Mouse (Mus musculus): ENCODE data around the gene Stap2. TPM values are rescaled to one million over a fixed set of nuclear protein-coding genes. Genes with fewer than 3 reads are reported as not detected.

Gene Stap2
- polyA plus RNA-seq, 1 experiment from 2014 or later = 1.8 TPM

GRCm38 (mm10) chr17:55956591-55956990, 48.8 kb downstream of the Stap2 start:
- 42% methylated on average over 6 of the region's 6 CpGs for WGBS (ENCODE audit: insufficient replicate concordance)
- H3K9ac ChIP-seq = peak overlapping the region; percentile 66; the same call in 1 of the 2 replicates
- peaks cover 49% of the 10 kb centered on the region for H3K4me1 ChIP-seq (replicated peaks)
- peak overlapping the region; percentile 63 for H3K4me3 ChIP-seq (replicated peaks)
- H3K4me2 ChIP-seq = peak overlapping the region; percentile 77
- no peak overlapping the region for H3K27ac ChIP-seq
- peaks cover 12% of the 10 kb centered on the region for H3K36me3 ChIP-seq
- DNase-seq (no peak), ATAC-seq (ENCODE audit: low read depth) (no peak)
- no peaks in the 10 kb centered on the region for H3K9me3 ChIP-seq (replicated peaks)
- H3K27me3 ChIP-seq = peaks cover 11% of the 10 kb centered on the region; the same call in 1 of the 2 replicates

GRCm38 (mm10) chr17:55956129-55956528, 49.3 kb downstream of the Stap2 start:
- peak; percentile 22 for ATAC-seq (ENCODE audit: low read depth)
- H3K9ac ChIP-seq = peak overlapping the region; percentile 66
- H3K9me3 ChIP-seq (replicated peaks) = no peaks in the 10 kb centered on the region
- peaks cover 49% of the 10 kb centered on the region for H3K4me1 ChIP-seq (replicated peaks)
- peak overlapping the region; percentile 77 for H3K4me2 ChIP-seq
- 3% methylated on average over 26 of the region's 26 CpGs for WGBS (ENCODE audit: insufficient replicate concordance)
- peak overlapping the region; percentile 63 for H3K4me3 ChIP-seq (replicated peaks)
- peaks cover 11% of the 10 kb centered on the region; the same call in 1 of the 2 replicates for H3K27me3 ChIP-seq
- no peak overlapping the region for H3K27ac ChIP-seq
- DNase-seq = peak; percentile 76
- peaks cover 8% of the 10 kb centered on the region for H3K36me3 ChIP-seq

- Histone ChIP-seq H3K36me3 (no peaks in the 10 kb centered on the region), H3K4me2 (no peak overlapping the region), H3K27me3 (peaks cover 11% of the 10 kb centered on the region; the same call in 1 of the 2 replicates), H3K4me3 (replicated peaks) (no peak overlapping the region), H3K9ac (no peak overlapping the region), H3K9me3 (replicated peaks) (no peaks in the 10 kb centered on the region), H3K27ac (no peak overlapping the region), H3K4me1 (replicated peaks) (peaks cover 33% of the 10 kb centered on the region)
- DNase-seq = no peak
- no peak for ATAC-seq (ENCODE audit: low read depth)
- 37% methylated on average over 16 of the region's 16 CpGs for WGBS (ENCODE audit: insufficient replicate concordance)
Measured at GRCm38 (mm10) chr17:55954229-55954628, 51.2 kb downstream of the Stap2 start.

DNA sequence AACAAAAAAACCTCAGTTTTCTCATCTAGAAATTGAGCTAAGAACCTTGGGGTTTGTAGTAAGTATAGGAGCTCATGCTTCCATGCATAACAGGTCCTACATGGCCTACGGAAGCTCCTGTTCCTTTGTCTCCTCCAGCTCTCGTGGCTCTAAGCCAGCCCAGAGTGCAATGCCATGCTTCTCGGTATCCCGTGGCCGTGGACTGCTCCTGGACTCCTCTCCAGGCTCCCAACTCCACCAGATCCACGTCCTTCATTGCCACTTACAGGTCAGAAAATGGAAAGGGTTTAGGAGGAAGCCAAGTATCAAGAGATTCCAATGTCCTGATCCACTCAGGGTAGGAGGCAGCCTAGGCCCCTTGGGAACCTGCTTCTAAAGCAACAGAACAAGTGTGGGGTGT, 51.6 kb downstream of the Stap2 start:
- 61% methylated on average over 6 of the region's 6 CpGs for WGBS (ENCODE audit: insufficient replicate concordance)
- no peaks in the 10 kb centered on the region for H3K9me3 ChIP-seq (replicated peaks)
- H3K27me3 ChIP-seq = peaks cover 11% of the 10 kb centered on the region; the same call in 1 of the 2 replicates
- H3K27ac ChIP-seq = no peak overlapping the region
- H3K4me2 ChIP-seq = no peak overlapping the region
- ATAC-seq (ENCODE audit: low read depth) = no peak
- H3K36me3 ChIP-seq = no peaks in the 10 kb centered on the region
- peaks cover 33% of the 10 kb centered on the region for H3K4me1 ChIP-seq (replicated peaks)
- H3K4me3 ChIP-seq (replicated peaks) = no peak overlapping the region
- H3K9ac ChIP-seq = no peak overlapping the region
- DNase-seq = no peak

DNA sequence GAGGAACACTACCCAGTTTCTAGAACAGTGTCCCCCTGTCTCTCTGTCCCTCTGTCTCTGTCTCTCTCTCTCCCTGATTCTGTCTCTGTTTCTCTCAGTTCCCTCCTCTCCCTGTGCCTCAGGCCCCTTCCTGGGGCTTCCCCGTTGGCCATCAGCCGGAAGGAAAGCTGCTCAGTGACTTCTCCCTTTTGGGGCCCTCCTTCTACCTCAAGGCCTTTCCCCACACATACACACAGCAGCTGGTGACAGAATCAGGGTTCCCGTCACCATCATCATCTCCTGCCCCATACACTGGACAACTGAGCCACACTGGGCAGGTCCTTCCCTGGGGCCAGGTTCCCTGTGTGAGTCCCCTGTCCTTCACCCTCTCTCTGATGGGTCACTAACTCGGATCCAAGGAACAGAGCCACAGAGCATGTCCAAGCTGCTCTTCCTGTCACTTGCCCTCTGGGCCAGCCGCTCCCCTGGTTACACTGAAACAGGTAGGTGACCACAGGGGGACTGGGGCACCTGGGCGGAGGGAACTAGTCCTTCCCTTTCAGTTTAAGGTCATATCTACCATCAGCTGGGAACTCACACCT, 52.8 kb downstream of the Stap2 start, which contains the start of gene Ebi3:
Gene Ebi3 (plus strand): TSS at position 194 of the 581 bp plus-strand sequence.
- Histone ChIP-seq H3K27me3 (peaks cover 11% of the 10 kb centered on the region; the same call in 1 of the 2 replicates), H3K4me3 (replicated peaks) (0 out of 2 replicates have a peak within 1 kb of the TSS, but pooled peaks have one; percentile 7), H3K27ac (no peak within 1 kb of the TSS), H3K9me3 (replicated peaks) (no peaks in the 10 kb centered on the region), H3K4me2 (peak within 1 kb of the TSS; percentile 25), H3K36me3 (no peaks in the 10 kb centered on the region), H3K4me1 (replicated peaks) (peaks cover 21% of the 10 kb centered on the region), H3K9ac (no peak within 1 kb of the TSS)
- WGBS (ENCODE audit: insufficient replicate concordance) = 42% methylated on average over 6 of the region's 6 CpGs
- DNase-seq = no peak
- 0 out of 2 replicates have a peak, but pooled peaks have one; percentile 15 for ATAC-seq (ENCODE audit: low read depth)

GRCm38 (mm10) chr17:55952041-55952440, 53.3 kb downstream of the Stap2 start:
- no peak overlapping the region for H3K4me2 ChIP-seq
- no peak overlapping the region for H3K9ac ChIP-seq
- no peaks in the 10 kb centered on the region for H3K36me3 ChIP-seq
- no peak for DNase-seq
- H3K9me3 ChIP-seq (replicated peaks) = no peaks in the 10 kb centered on the region
- H3K4me1 ChIP-seq (replicated peaks) = peaks cover 16% of the 10 kb centered on the region
- ATAC-seq (ENCODE audit: low read depth) = no peak
- no peak overlapping the region for H3K4me3 ChIP-seq (replicated peaks)
- H3K27me3 ChIP-seq = peaks cover 11% of the 10 kb centered on the region; the same call in 1 of the 2 replicates
- H3K27ac ChIP-seq = no peak overlapping the region

GRCm38 (mm10) chr17:55950601-55951000, 54.8 kb downstream of the Stap2 start:
- Histone ChIP-seq H3K27ac (no peak overlapping the region), H3K4me1 (replicated peaks) (peaks cover 11% of the 10 kb centered on the region), H3K9ac (no peak overlapping the region), H3K9me3 (replicated peaks) (no peaks in the 10 kb centered on the region), H3K4me2 (no peak overlapping the region), H3K27me3 (peaks cover 11% of the 10 kb centered on the region; the same call in 1 of the 2 replicates), H3K4me3 (replicated peaks) (no peak overlapping the region), H3K36me3 (no peaks in the 10 kb centered on the region)
- WGBS (ENCODE audit: insufficient replicate concordance) = 71% methylated on average over 9 of the region's 9 CpGs
- no peak for DNase-seq
- ATAC-seq (ENCODE audit: low read depth) = no peak

GRCm38 (mm10) chr17:55949400-55949799, 56.0 kb downstream of the Stap2 start, which contains the start of gene Zfp119b:
TSS of gene Zfp119b (minus strand) at chr17:55949500.
- ATAC-seq (ENCODE audit: low read depth) = no peak
- DNase-seq = no peak
- no peak within 1 kb of the TSS for H3K9ac ChIP-seq
- peaks cover 3% of the 10 kb centered on the region; the same call in 1 of the 2 replicates for H3K27me3 ChIP-seq
- no peak within 1 kb of the TSS for H3K27ac ChIP-seq
- no peak within 1 kb of the TSS for H3K4me3 ChIP-seq (replicated peaks)
- 71% methylated on average over 2 of the region's 2 CpGs for WGBS (ENCODE audit: insufficient replicate concordance)
- H3K9me3 ChIP-seq (replicated peaks) = no peaks in the 10 kb centered on the region
- H3K36me3 ChIP-seq = no peaks in the 10 kb centered on the region
- no peak within 1 kb of the TSS for H3K4me2 ChIP-seq
- peaks cover 14% of the 10 kb centered on the region for H3K4me1 ChIP-seq (replicated peaks)

DNA sequence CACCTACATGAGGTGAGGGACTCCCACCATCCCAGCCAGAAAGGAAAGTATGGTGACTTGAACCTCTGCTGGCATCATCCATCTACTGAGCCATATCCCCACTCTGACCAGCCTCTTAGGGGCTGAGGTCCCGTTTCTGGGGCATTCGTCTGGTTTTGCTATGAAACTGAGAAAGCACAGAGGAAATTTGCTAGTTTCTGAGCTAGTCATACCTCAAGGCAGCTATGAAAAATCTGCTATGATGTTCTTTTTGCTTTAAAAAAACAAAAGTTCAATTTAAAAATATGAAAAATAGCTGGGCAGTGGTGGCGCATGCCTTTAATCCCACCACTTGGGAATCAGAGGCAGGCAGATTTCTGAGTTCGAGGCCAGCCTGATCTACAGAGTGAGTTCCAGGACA, 56.7 kb downstream of the Stap2 start:
- no peaks in the 10 kb centered on the region for H3K36me3 ChIP-seq
- peaks cover 17% of the 10 kb centered on the region for H3K4me1 ChIP-seq (replicated peaks)
- no peaks in the 10 kb centered on the region; the same call in 1 of the 2 replicates for H3K27me3 ChIP-seq
- no peak overlapping the region for H3K4me3 ChIP-seq (replicated peaks)
- H3K27ac ChIP-seq = no peak overlapping the region
- WGBS (ENCODE audit: insufficient replicate concordance) = 74% methylated on average over 4 of the region's 4 CpGs
- ATAC-seq (ENCODE audit: low read depth) = no peak
- no peak overlapping the region for H3K9ac ChIP-seq
- no peaks in the 10 kb centered on the region for H3K9me3 ChIP-seq (replicated peaks)
- no peak overlapping the region for H3K4me2 ChIP-seq
- no peak for DNase-seq

Other genes with a start within 250 kb of the Stap2 start
- gene Zfp119a, start 126.7 kb downstream of the Stap2 start, polyA plus RNA-seq (2015; fragmentation: Nextera tagmentation; extraction: Ambion mirVana) = 2.1 and 3.1 TPM in 2 replicates
- gene Zfp959, start 113.5 kb downstream of the Stap2 start, polyA plus RNA-seq (2015; fragmentation: Nextera tagmentation; extraction: Ambion mirVana) = 6.5 and 7.7 TPM in 2 replicates
- gene Zfp119b, start 56.1 kb downstream of the Stap2 start, polyA plus RNA-seq (2015; fragmentation: Nextera tagmentation; extraction: Ambion mirVana) = 2.4 and 2.6 TPM in 2 replicates
- gene Ebi3, start 52.9 kb downstream of the Stap2 start, polyA plus RNA-seq (2015; fragmentation: Nextera tagmentation; extraction: Ambion mirVana) = 4.6 and 5.0 TPM in 2 replicates
- 11.4 and 12.7 TPM in 2 replicates for gene Yju2, start 46.5 kb downstream of the Stap2 start, polyA plus RNA-seq (2015; fragmentation: Nextera tagmentation; extraction: Ambion mirVana)
- 0.22 and 0.34 TPM in 2 replicates for gene Shd, start 35.1 kb downstream of the Stap2 start, polyA plus RNA-seq (2015; fragmentation: Nextera tagmentation; extraction: Ambion mirVana)
- 0.56 and 0.69 TPM in 2 replicates for gene Fsd1, start 19.1 kb downstream of the Stap2 start, polyA plus RNA-seq (2015; fragmentation: Nextera tagmentation; extraction: Ambion mirVana)
- gene Mpnd, start 127 bp upstream of the Stap2 start, polyA plus RNA-seq (2015; fragmentation: Nextera tagmentation; extraction: Ambion mirVana) = 13.5 and 14.5 TPM in 2 replicates
- gene Sh3gl1, start 31.1 kb upstream of the Stap2 start, polyA plus RNA-seq (2015; fragmentation: Nextera tagmentation; extraction: Ambion mirVana) = 48.0 and 50.9 TPM in 2 replicates
- gene Chaf1a, start 34.9 kb upstream of the Stap2 start, polyA plus RNA-seq (2015; fragmentation: Nextera tagmentation; extraction: Ambion mirVana) = 19.8 and 27.1 TPM in 2 replicates
- gene Ubxn6, start 69.4 kb upstream of the Stap2 start, polyA plus RNA-seq (2015; fragmentation: Nextera tagmentation; extraction: Ambion mirVana) = 14.2 and 15.6 TPM in 2 replicates
- gene Hdgfl2, start 74.0 kb upstream of the Stap2 start, polyA plus RNA-seq (2015; fragmentation: Nextera tagmentation; extraction: Ambion mirVana) = 59.0 and 64.9 TPM in 2 replicates
- not detected in 2 replicates for gene Plin4, start 104.2 kb upstream of the Stap2 start, polyA plus RNA-seq (2015; fragmentation: Nextera tagmentation; extraction: Ambion mirVana)
- gene Plin5, start 112.0 kb upstream of the Stap2 start, polyA plus RNA-seq (2015; fragmentation: Nextera tagmentation; extraction: Ambion mirVana) = 0.23 and 0.32 TPM in 2 replicates
- gene Lrg1, start 116.4 kb upstream of the Stap2 start, polyA plus RNA-seq (2015; fragmentation: Nextera tagmentation; extraction: Ambion mirVana) = 0.36 and 0.43 TPM in 2 replicates
- 0.51 and 0.55 TPM in 2 replicates for gene Sema6b, start 134.8 kb upstream of the Stap2 start, polyA plus RNA-seq (2015; fragmentation: Nextera tagmentation; extraction: Ambion mirVana)
- 2.7 and 2.9 TPM in 2 replicates for gene Tnfaip8l1, start 156.9 kb upstream of the Stap2 start, polyA plus RNA-seq (2015; fragmentation: Nextera tagmentation; extraction: Ambion mirVana)
- gene Mydgf, start 178.3 kb upstream of the Stap2 start, polyA plus RNA-seq (2015; fragmentation: Nextera tagmentation; extraction: Ambion mirVana) = 59.2 and 66.7 TPM in 2 replicates
- 19.6 and 23.0 TPM in 2 replicates for gene Dpp9, start 213.3 kb upstream of the Stap2 start, polyA plus RNA-seq (2015; fragmentation: Nextera tagmentation; extraction: Ambion mirVana)

Measured in liver, embryonic 13.5 days (tissue).